Mouse (Mus musculus): ENCODE measurements around the gene Maf.

GRCm38 (mm10) chr8:115718621-115719020, 11.0 kb upstream of the Maf start:
- no peak for TF ChIP-seq CTCF (IDR thresholded peaks at IDR 0.05; ENCODE audit: low read depth)
- no peak for TF ChIP-seq EP300 (IDR thresholded peaks at IDR 0.05; ENCODE audit: low read depth)

Data from liver, embryonic 14.5 days (tissue).